Mouse (Mus musculus): ENCODE data around the gene Fam57b.

Gene Fam57b

GRCm38 (mm10) chr7:126799050-126799467 lies 1.6 kb downstream of the Fam57b start:
- peak; percentile 99 for DNase-seq (ENCODE audit: low read depth, low spot score)

- DNase-seq (ENCODE audit: low read depth, low spot score) = peak; percentile 96
These were observed 2.2 kb downstream of the Fam57b start for GRCm38 (mm10) chr7:126799468-126800268.

GRCm38 (mm10) chr7:126800269-126801056 lies 3.0 kb downstream of the Fam57b start:
- no peak for DNase-seq (ENCODE audit: low read depth, low spot score)

- DNase-seq (ENCODE audit: low read depth, low spot score) = no peak
These were observed 3.6 kb downstream of the Fam57b start for GRCm38 (mm10) chr7:126801057-126801422.

GRCm38 (mm10) chr7:126802134-126802889 lies 4.8 kb downstream of the Fam57b start:
- no peak for DNase-seq (ENCODE audit: low read depth, low spot score)

GRCm38 (mm10) chr7:126803181-126803580 lies 5.7 kb downstream of the Fam57b start:
- no peak for DNase-seq (ENCODE audit: low read depth, low spot score)

- no peak for DNase-seq (ENCODE audit: low read depth, low spot score)
These were observed 6.3 kb downstream of the Fam57b start for GRCm38 (mm10) chr7:126803751-126804150.

- no peak for DNase-seq (ENCODE audit: low read depth, low spot score)
These were observed 9.5 kb downstream of the Fam57b start for GRCm38 (mm10) chr7:126806956-126807355.

GRCm38 (mm10) chr7:126807405-126807804 lies 9.9 kb downstream of the Fam57b start:
- DNase-seq (ENCODE audit: low read depth, low spot score) = no peak

- peak; percentile 94 for DNase-seq (ENCODE audit: low read depth, low spot score)
These were observed 11.4 kb downstream of the Fam57b start for GRCm38 (mm10) chr7:126808703-126809455.

GRCm38 (mm10) chr7:126809723-126810369 lies 12.4 kb downstream of the Fam57b start:
- no peak for DNase-seq (ENCODE audit: low read depth, low spot score)

- DNase-seq (ENCODE audit: low read depth, low spot score) = no peak
These were observed 18.3 kb downstream of the Fam57b start for GRCm38 (mm10) chr7:126815726-126816222.

GRCm38 (mm10) chr7:126816494-126816893 lies 19.0 kb downstream of the Fam57b start:
- no peak for DNase-seq (ENCODE audit: low read depth, low spot score)

- peak; percentile 75 for DNase-seq (ENCODE audit: low read depth, low spot score)
These were observed 20.1 kb downstream of the Fam57b start for GRCm38 (mm10) chr7:126817595-126817994.

GRCm38 (mm10) chr7:126818818-126819217 lies 21.4 kb downstream of the Fam57b start:
- no peak for DNase-seq (ENCODE audit: low read depth, low spot score)

GRCm38 (mm10) chr7:126821835-126822511 lies 24.5 kb downstream of the Fam57b start:
- DNase-seq (ENCODE audit: low read depth, low spot score) = peak; percentile 84

GRCm38 (mm10) chr7:126822741-126823140 lies 25.3 kb downstream of the Fam57b start:
- no peak for DNase-seq (ENCODE audit: low read depth, low spot score)

- DNase-seq (ENCODE audit: low read depth, low spot score) = no peak
These were observed 25.8 kb downstream of the Fam57b start for GRCm38 (mm10) chr7:126823202-126823711.

GRCm38 (mm10) chr7:126823940-126824339 lies 26.5 kb downstream of the Fam57b start:
- DNase-seq (ENCODE audit: low read depth, low spot score) = no peak

- DNase-seq (ENCODE audit: low read depth, low spot score) = no peak
These were observed 27.9 kb downstream of the Fam57b start for GRCm38 (mm10) chr7:126825403-126825802.

All from R1 (cell line).